In the genomic region with DNA sequence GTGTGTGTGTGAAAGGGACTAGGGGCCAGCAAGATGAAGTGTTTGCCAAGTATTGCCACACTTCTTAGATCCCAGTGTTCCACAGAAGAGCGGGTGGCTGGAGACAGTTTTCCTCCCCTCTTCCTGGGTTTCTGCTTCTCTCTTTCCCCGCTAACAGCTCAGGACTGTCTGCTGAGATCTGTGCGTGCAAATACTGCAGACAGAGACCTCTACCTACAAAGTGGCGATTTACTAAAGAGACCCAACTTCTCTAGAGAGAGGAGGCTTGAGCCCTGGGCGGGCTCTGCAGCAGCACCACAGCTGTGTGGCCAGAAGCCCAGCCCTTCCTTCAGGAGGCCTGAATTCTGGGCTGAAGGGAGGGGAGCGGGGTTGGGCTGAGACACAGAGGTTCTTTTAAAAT, we compare ENCODE assay signal across 13 mouse cellular contexts. TPM values are rescaled to one million over a fixed set of nuclear protein-coding genes. Genes with fewer than 3 reads are reported as not detected.
A peak's percentile ranks its signal among the peaks of the same experiment; 100 is the strongest.
DNase-seq lines count a peak whose midpoint lies in the region; ATAC-seq and TF ChIP-seq lines count a peak whose summit lies in the region.
"Had no signal": no experiment of that assay in that cellular context is flagged by ENCODE, and none has a peak within 500 bp of the region (broad histone marks: within the 10 kb centered on the region; RNA-seq: fewer than 3 reads in every experiment).

No protein-coding gene starts in this region.

- no peak overlapping the region for H3K27ac ChIP-seq in hindbrain, embryonic 12.5 days
- H3K27ac ChIP-seq in hindbrain, embryonic 10.5 days: no peak overlapping the region
- H3K27ac ChIP-seq in midbrain, postnatal 0 days (ENCODE audit: low read depth, low read length): no peak overlapping the region
- H3K27ac ChIP-seq in midbrain, embryonic 11.5 days (ENCODE audit: low read depth, low read length): no peak overlapping the region
- H3K27ac ChIP-seq in heart, embryonic 14.5 days (replicated peaks in 1 of 2; ENCODE audit: control insufficient read depth in 1 of 2, insufficient read depth in 1 of 2, low read depth in 2 of 2, low read length in 2 of 2): peak overlapping the region in 1 of 2 experiments; percentile 53; a peak in 2 of 4 replicates
- no peak overlapping the region for H3K27ac ChIP-seq in stomach, embryonic 15.5 days
- no peak overlapping the region for H3K27ac ChIP-seq in layer of hippocampus, adult 2 months
- H3K27ac ChIP-seq: left cerebral cortex, adult 2 months had no signal

- WGBS in hindbrain, embryonic 12.5 days: 41% methylated on average over 6 of the region's 6 CpGs
- WGBS in hindbrain, embryonic 10.5 days: 41% methylated on average over 6 of the region's 6 CpGs
- 59% methylated on average over 6 of the region's 6 CpGs for WGBS in midbrain, postnatal 0 days
- WGBS in midbrain, embryonic 11.5 days: 49% methylated on average over 6 of the region's 6 CpGs
- WGBS in heart, embryonic 14.5 days: 52% methylated on average over 6 of the region's 6 CpGs
- 59% methylated on average over 6 of the region's 6 CpGs for WGBS in stomach, embryonic 15.5 days

- DNase-seq in hindbrain, embryonic 10.5 days (ENCODE audit: low spot score): no peak
- no peak for DNase-seq in midbrain, postnatal 0 days (ENCODE audit: low spot score)
- DNase-seq in midbrain, embryonic 11.5 days (ENCODE audit: low spot score, missing footprints): no peak
- DNase-seq in urinary bladder, postnatal 4 days (ENCODE audit: low spot score in 2 of 2): no peak
- no peak for DNase-seq in layer of hippocampus, adult 2 months (ENCODE audit: low spot score in 2 of 2)
- DNase-seq: kidney, adult 18-20 months; lung, adult 2 months; right cerebral cortex, postnatal 14 days; thymus, adult 2 months had no signal

- H3K4me1 ChIP-seq in hindbrain, embryonic 12.5 days: peaks cover 34% of the 10 kb centered on the region
- H3K4me1 ChIP-seq in hindbrain, embryonic 10.5 days (replicated peaks): peaks cover 43% of the 10 kb centered on the region
- peaks cover 5% of the 10 kb centered on the region; the same call in 1 of the 2 replicates for H3K4me1 ChIP-seq in midbrain, postnatal 0 days (ENCODE audit: insufficient read depth, low read length)
- H3K4me1 ChIP-seq in midbrain, embryonic 11.5 days (ENCODE audit: control insufficient read depth, insufficient read depth, low read length): peaks cover 3% of the 10 kb centered on the region
- H3K4me1 ChIP-seq in heart, embryonic 14.5 days (ENCODE audit: control insufficient read depth in 2 of 2, insufficient read depth in 2 of 2, low read length in 2 of 2): peaks cover 12 to 15% of the 10 kb centered on the region in 2 experiments
- H3K4me1 ChIP-seq in stomach, embryonic 15.5 days: peaks cover 26% of the 10 kb centered on the region

- TF ChIP-seq CTCF in midbrain, postnatal 0 days (IDR thresholded peaks at IDR 0.05): no peak
- TF ChIP-seq CTCF in layer of hippocampus, adult 2 months (conservative IDR thresholded peaks at IDR 0.05): no peak

- peak overlapping the region; percentile 96; the same call in 1 of the 2 replicates for H3K4me2 ChIP-seq in hindbrain, embryonic 12.5 days (replicated peaks)
- H3K4me2 ChIP-seq in midbrain, postnatal 0 days (ENCODE audit: low read depth, low read length, poor library complexity, severe bottlenecking): 0 out of 2 replicates have a peak overlapping the region, but pooled peaks have one; percentile 4
- H3K4me2 ChIP-seq in midbrain, embryonic 11.5 days: no peak overlapping the region
- H3K4me2 ChIP-seq in heart, embryonic 14.5 days (ENCODE audit: low read length): peak overlapping the region; percentile 92
- peak overlapping the region; percentile 90; the same call in 1 of the 2 replicates for H3K4me2 ChIP-seq in stomach, embryonic 15.5 days

- no peak for ATAC-seq in hindbrain, embryonic 12.5 days (ENCODE audit: low FRiP score)
- no peak for ATAC-seq in midbrain, postnatal 0 days (ENCODE audit: low FRiP score)
- ATAC-seq in midbrain, embryonic 11.5 days (ENCODE audit: low FRiP score): no peak
- ATAC-seq in heart, embryonic 14.5 days (ENCODE audit: insufficient number of reproducible peaks, insufficient read depth, low FRiP score, low read depth): no peak
- no peak for ATAC-seq in stomach, embryonic 15.5 days (ENCODE audit: insufficient read depth, low FRiP score, low read depth)

- no peaks in the 10 kb centered on the region for H3K9me3 ChIP-seq in hindbrain, embryonic 12.5 days (replicated peaks)
- no peaks in the 10 kb centered on the region for H3K9me3 ChIP-seq in hindbrain, embryonic 10.5 days
- H3K9me3 ChIP-seq in midbrain, postnatal 0 days (ENCODE audit: low read length): no peaks in the 10 kb centered on the region
- H3K9me3 ChIP-seq in midbrain, embryonic 11.5 days (ENCODE audit: control insufficient read depth, low read length): no peaks in the 10 kb centered on the region
- H3K9me3 ChIP-seq in heart, embryonic 14.5 days (ENCODE audit: control insufficient read depth, low read length): no peaks in the 10 kb centered on the region
- no peaks in the 10 kb centered on the region for H3K9me3 ChIP-seq in stomach, embryonic 15.5 days

- H3K4me3 ChIP-seq in hindbrain, embryonic 12.5 days: no peak overlapping the region
- H3K4me3 ChIP-seq in hindbrain, embryonic 10.5 days: no peak overlapping the region
- H3K4me3 ChIP-seq in midbrain, postnatal 0 days (ENCODE audit: low read depth, low read length): no peak overlapping the region
- H3K4me3 ChIP-seq in midbrain, embryonic 11.5 days (ENCODE audit: low read depth, low read length): no peak overlapping the region
- peak overlapping the region in 1 of 2 experiments; percentile 52; a peak in 1 of 4 replicates for H3K4me3 ChIP-seq in heart, embryonic 14.5 days (ENCODE audit: control insufficient read depth in 1 of 2, insufficient read depth in 1 of 2, low read depth in 1 of 2, low read length in 2 of 2)
- H3K4me3 ChIP-seq in stomach, embryonic 15.5 days (replicated peaks): no peak overlapping the region
- H3K4me3 ChIP-seq in layer of hippocampus, adult 2 months: no peak overlapping the region
- H3K4me3 ChIP-seq: left cerebral cortex, adult 2 months had no signal

- no peak overlapping the region for H3K9ac ChIP-seq in hindbrain, embryonic 12.5 days
- no peak overlapping the region for H3K9ac ChIP-seq in midbrain, postnatal 0 days (replicated peaks; ENCODE audit: low read length, poor library complexity, severe bottlenecking)
- H3K9ac ChIP-seq in midbrain, embryonic 11.5 days (ENCODE audit: low read length): no peak overlapping the region
- no peak overlapping the region for H3K9ac ChIP-seq in heart, embryonic 14.5 days (ENCODE audit: low read length)
- no peak overlapping the region for H3K9ac ChIP-seq in stomach, embryonic 15.5 days

- H3K36me3 ChIP-seq in hindbrain, embryonic 12.5 days: no peaks in the 10 kb centered on the region
- no peaks in the 10 kb centered on the region for H3K36me3 ChIP-seq in hindbrain, embryonic 10.5 days
- H3K36me3 ChIP-seq in midbrain, postnatal 0 days (ENCODE audit: insufficient read depth, low read length): no peaks in the 10 kb centered on the region
- H3K36me3 ChIP-seq in midbrain, embryonic 11.5 days (ENCODE audit: control insufficient read depth, insufficient read depth, low read length): no peaks in the 10 kb centered on the region
- H3K36me3 ChIP-seq in heart, embryonic 14.5 days (ENCODE audit: control insufficient read depth, insufficient read depth, low read length): no peaks in the 10 kb centered on the region
- no peaks in the 10 kb centered on the region for H3K36me3 ChIP-seq in stomach, embryonic 15.5 days

- peaks cover 34% of the 10 kb centered on the region for H3K27me3 ChIP-seq in hindbrain, embryonic 12.5 days
- H3K27me3 ChIP-seq in hindbrain, embryonic 10.5 days (ENCODE audit: insufficient read depth, poor library complexity, severe bottlenecking): peaks cover 64% of the 10 kb centered on the region
- H3K27me3 ChIP-seq in midbrain, postnatal 0 days (ENCODE audit: insufficient read depth, low read length): no peaks in the 10 kb centered on the region
- peaks cover 40% of the 10 kb centered on the region for H3K27me3 ChIP-seq in midbrain, embryonic 11.5 days (ENCODE audit: control insufficient read depth, insufficient read depth, low read length)
- no peaks in the 10 kb centered on the region for H3K27me3 ChIP-seq in heart, embryonic 14.5 days (ENCODE audit: control insufficient read depth, insufficient read depth, low read length)
- no peaks in the 10 kb centered on the region for H3K27me3 ChIP-seq in stomach, embryonic 15.5 days (replicated peaks)

RNA-seq across cellular contexts. Expression of gene Csrp1, which starts 34.5 kb away (rescaled TPM):
- polyA plus RNA-seq in hindbrain, embryonic 12.5 days (2016; fragmentation: Nextera tagmentation; extraction: Ambion mirVana): 47.7 and 54.1 TPM in 2 replicates
- 51.0 and 56.2 TPM in 2 replicates for polyA plus RNA-seq in hindbrain, embryonic 10.5 days (2016; fragmentation: Nextera tagmentation; extraction: Ambion mirVana)
- 48.1 and 64.3 TPM in 2 replicates for total RNA-seq in midbrain, postnatal 0 days (2014; rRNA removed)
- 21.6 and 25.1 TPM in 2 replicates for polyA plus RNA-seq in midbrain, postnatal 0 days (2015; fragmentation: Nextera tagmentation; extraction: Ambion mirVana)
- polyA plus RNA-seq in midbrain, embryonic 11.5 days (2014; fragmentation: Nextera tagmentation; extraction: Ambion mirVana): 33.2 and 34.1 TPM in 2 replicates
- polyA plus RNA-seq in heart, embryonic 14.5 days (2014; fragmentation: Nextera tagmentation; extraction: Ambion mirVana): 133 and 220 TPM in 2 replicates
- 225 and 236 TPM in 2 replicates for polyA plus RNA-seq in stomach, embryonic 15.5 days (2015; fragmentation: Nextera tagmentation; extraction: Ambion mirVana)
- 100 to 1,000 TPM; 220 to 231 TPM for total RNA-seq in layer of hippocampus, adult 2 months (2021)
